Mouse (Mus musculus) layer of hippocampus, adult 18-20 months (tissue): ENCODE data around the gene Tmem160. TPM values are rescaled to one million over a fixed set of nuclear protein-coding genes. Genes with fewer than 3 reads are reported as not detected.

Experiments used
- DNase-seq, 2 experiments: peaks; one replicate each; pipeline ENCODE4 v3.0.0; 2022; ENCODE audit warnings: low spot score in 2 of 2
- long read RNA-seq: library from polyadenylated mRNA; stranded (forward); transcript quantifications from one replicate; pipeline ENCODE4 v2.0.0, GENCODE M21; 2021
- total RNA-seq, 2 experiments: library from RNA; stranded (reverse); gene quantifications; 2 replicates each; pipeline ENCODE4 v1.2.3; 2021

Tmem160 gene
- total RNA-seq = 10 to 100 TPM; 63.6 to 66.4 TPM
- long read RNA-seq, transcript Tmem160-201 (3 exons, 815 nt) = major isoform, 40 of 108 reads
- long read RNA-seq, partial matches to known transcripts = 66 of 108 reads
- long read RNA-seq, other reads (novel, unspliced or antisense) = 0 of 108 reads

GRCm38 (mm10) chr7:16452587-16453073 is at the start of gene Tmem160:
Gene Tmem160, plus strand, starts transcription at chr7:16452779.
- peak; percentile 87 to 95 for DNase-seq

GRCm38 (mm10) chr7:16402968-16403948 is 49.3 kb upstream of the Tmem160 start:
- no peak for DNase-seq

- DNase-seq = no peak
These were observed 48.1 kb upstream of the Tmem160 start for GRCm38 (mm10) chr7:16404315-16405072.

- peak in 1 of 2 experiments; percentile 20 for DNase-seq
These were observed 47.5 kb upstream of the Tmem160 start for GRCm38 (mm10) chr7:16405073-16405455.

GRCm38 (mm10) chr7:16405516-16406351 is 46.8 kb upstream of the Tmem160 start:
- peak; percentile 42 to 70 for DNase-seq

- DNase-seq = peak in 1 of 2 experiments; percentile 52
These were observed 45.6 kb upstream of the Tmem160 start for GRCm38 (mm10) chr7:16406978-16407377.

GRCm38 (mm10) chr7:16411100-16411499 is 41.5 kb upstream of the Tmem160 start:
- no peak for DNase-seq

GRCm38 (mm10) chr7:16412220-16412896 is 40.2 kb upstream of the Tmem160 start:
- no peak for DNase-seq

- DNase-seq = no peak
These were observed 39.6 kb upstream of the Tmem160 start for GRCm38 (mm10) chr7:16412930-16413329.

- DNase-seq = no peak
These were observed 37.2 kb upstream of the Tmem160 start for GRCm38 (mm10) chr7:16415426-16415825.

GRCm38 (mm10) chr7:16417141-16417771 is 35.3 kb upstream of the Tmem160 start:
- no peak for DNase-seq

GRCm38 (mm10) chr7:16418713-16419112 is 33.9 kb upstream of the Tmem160 start:
- DNase-seq = no peak

GRCm38 (mm10) chr7:16420493-16421118 is 32.0 kb upstream of the Tmem160 start:
- DNase-seq = no peak

- no peak for DNase-seq
These were observed 30.2 kb upstream of the Tmem160 start for GRCm38 (mm10) chr7:16422222-16422856.

GRCm38 (mm10) chr7:16423731-16424130 is 28.8 kb upstream of the Tmem160 start:
- no peak for DNase-seq

GRCm38 (mm10) chr7:16425721-16426120 is 26.9 kb upstream of the Tmem160 start:
- DNase-seq = no peak

- peak in 1 of 2 experiments; percentile 74 for DNase-seq
These were observed 26.4 kb upstream of the Tmem160 start for GRCm38 (mm10) chr7:16426129-16426729.

- no peak for DNase-seq
These were observed 19.1 kb upstream of the Tmem160 start for GRCm38 (mm10) chr7:16433352-16433971.
